Mouse (Mus musculus) G1E (cell line): ENCODE measurements around the gene Cmss1.

Source experiments
- CTCF ChIP-seq: IDR thresholded peaks from 2 replicates; pipeline ENCODE4 v1.5.1; 2012; ENCODE audit warnings: low read depth, low read length, inconsistent platforms, mixed read lengths
- POLR2AphosphoS5 ChIP-seq: IDR thresholded peaks from 2 replicates; pipeline ENCODE4 v1.6.1; 2012; ENCODE audit warnings: low read depth, low read length, inconsistent platforms; ENCODE audit not compliant: insufficient replicate concordance

- TF ChIP-seq POLR2AphosphoS5: no peak
- no peak for TF ChIP-seq CTCF
These were observed 227.9 kb downstream of the Cmss1 start for GRCm38 (mm10) chr16:57378631-57379330.
